8 mouse cellular contexts compared by ENCODE assay signal in genomic region chr2:167331432-167331921, GRCm38 (mm10). TPM values are rescaled to one million over a fixed set of nuclear protein-coding genes. Genes with fewer than 3 reads are reported as not detected.
DNase-seq lines count a peak whose midpoint lies in the region; ATAC-seq and TF ChIP-seq lines count a peak whose summit lies in the region.

No protein-coding gene starts in this region.

- H3K36me3 ChIP-seq in hindbrain, embryonic 12.5 days = no peaks in the 10 kb centered on the region
- no peaks in the 10 kb centered on the region for H3K36me3 ChIP-seq in hindbrain, embryonic 11.5 days (ENCODE audit: control insufficient read depth, insufficient read depth, low read length)
- H3K36me3 ChIP-seq in kidney, postnatal 0 days (ENCODE audit: insufficient read depth, low read length) = no peaks in the 10 kb centered on the region

- TF ChIP-seq CTCF in kidney, postnatal 0 days (IDR thresholded peaks at IDR 0.05; ENCODE audit: low read depth) = no peak

- no peak overlapping the region; the same call in 1 of the 2 replicates for H3K4me2 ChIP-seq in hindbrain, embryonic 12.5 days (replicated peaks)
- H3K4me2 ChIP-seq in hindbrain, embryonic 11.5 days (replicated peaks; ENCODE audit: low read depth, low read length) = no peak overlapping the region
- no peak overlapping the region for H3K4me2 ChIP-seq in kidney, postnatal 0 days (ENCODE audit: low read length)

- H3K4me1 ChIP-seq in hindbrain, embryonic 12.5 days = peaks cover 41% of the 10 kb centered on the region
- H3K4me1 ChIP-seq in hindbrain, embryonic 11.5 days (replicated peaks; ENCODE audit: control insufficient read depth, insufficient read depth, low read length) = no peaks in the 10 kb centered on the region
- H3K4me1 ChIP-seq in kidney, postnatal 0 days (replicated peaks; ENCODE audit: insufficient read depth, low read length) = peaks cover 7% of the 10 kb centered on the region; the same call in 1 of the 2 replicates

- WGBS in hindbrain, embryonic 12.5 days = 26% methylated on average over 5 of the region's 5 CpGs
- WGBS in hindbrain, embryonic 11.5 days = 71% methylated on average over 5 of the region's 5 CpGs
- WGBS in kidney, postnatal 0 days = 21% methylated on average over 5 of the region's 5 CpGs

- no peak overlapping the region for H3K4me3 ChIP-seq in hindbrain, embryonic 12.5 days
- no peak overlapping the region for H3K4me3 ChIP-seq in hindbrain, embryonic 11.5 days (ENCODE audit: low read depth, low read length)
- no peak overlapping the region for H3K4me3 ChIP-seq in kidney, postnatal 0 days (replicated peaks; ENCODE audit: low read depth, low read length)

- H3K9me3 ChIP-seq in hindbrain, embryonic 12.5 days (replicated peaks) = no peaks in the 10 kb centered on the region
- no peaks in the 10 kb centered on the region for H3K9me3 ChIP-seq in hindbrain, embryonic 11.5 days (ENCODE audit: control insufficient read depth, low read length)
- H3K9me3 ChIP-seq in kidney, postnatal 0 days (replicated peaks; ENCODE audit: low read length) = no peaks in the 10 kb centered on the region

- intact Hi-C loops in left cerebral cortex, postnatal 36 days (cut with DNase I) = no loop called here
- intact Hi-C loops in left cerebral cortex, postnatal 14 days (cut with DNase I) = no loop called here

- no peak for DNase-seq in hindbrain, embryonic 11.5 days (ENCODE audit: low spot score)
- DNase-seq in MN1 (ENCODE audit: low spot score) = peak; percentile 93
- peak; percentile 72 to 75 for DNase-seq in cerebellum, postnatal 10 days
- peak; percentile 32 for DNase-seq in kidney, postnatal 0 days (ENCODE audit: low spot score)
- no peak for DNase-seq in left cerebral cortex, postnatal 36 days (ENCODE audit: low spot score in 2 of 2)
- no peak for DNase-seq in embryo, embryonic 9.5 days (ENCODE audit: extremely low spot score)
- no peak for DNase-seq in left cerebral cortex, postnatal 14 days (ENCODE audit: low spot score in 2 of 2)

- no peak for ATAC-seq in hindbrain, embryonic 12.5 days (ENCODE audit: low FRiP score)
- ATAC-seq in hindbrain, embryonic 11.5 days (ENCODE audit: low FRiP score) = no peak
- ATAC-seq in kidney, postnatal 0 days (replicated peaks; ENCODE audit: low FRiP score, low read depth) = no peak; the same call in 1 of the 2 replicates

- peak overlapping the region; percentile 49 for H3K27ac ChIP-seq in hindbrain, embryonic 12.5 days
- H3K27ac ChIP-seq in hindbrain, embryonic 11.5 days (ENCODE audit: low read depth, low read length) = no peak overlapping the region
- peak overlapping the region; percentile 42; the same call in 1 of the 2 replicates for H3K27ac ChIP-seq in kidney, postnatal 0 days

- H3K9ac ChIP-seq in hindbrain, embryonic 12.5 days = no peak overlapping the region
- no peak overlapping the region for H3K9ac ChIP-seq in hindbrain, embryonic 11.5 days (ENCODE audit: low read depth, low read length)
- H3K9ac ChIP-seq in kidney, postnatal 0 days (ENCODE audit: low read depth, low read length) = no peak overlapping the region

- H3K27me3 ChIP-seq in hindbrain, embryonic 12.5 days = no peaks in the 10 kb centered on the region
- H3K27me3 ChIP-seq in hindbrain, embryonic 11.5 days (ENCODE audit: control insufficient read depth, insufficient read depth, low read length) = no peaks in the 10 kb centered on the region
- H3K27me3 ChIP-seq in kidney, postnatal 0 days (ENCODE audit: insufficient read depth, low read length) = no peaks in the 10 kb centered on the region

RNA-seq across cellular contexts. Expression of gene B4galt5, which starts 17.5 kb away (rescaled TPM):
- 19.3 and 20.2 TPM in 2 replicates for polyA plus RNA-seq in hindbrain, embryonic 12.5 days (2016; fragmentation: Nextera tagmentation; extraction: Ambion mirVana)
- 15.3 and 19.2 TPM in 2 replicates for polyA plus RNA-seq in hindbrain, embryonic 11.5 days (2014; fragmentation: Nextera tagmentation; extraction: Ambion mirVana)
- 19.5 and 22.6 TPM in 2 replicates for polyA plus RNA-seq in kidney, postnatal 0 days (2015; fragmentation: Nextera tagmentation; extraction: Ambion mirVana)
- 10 to 100 TPM; 47.9 to 54.0 TPM for total RNA-seq in left cerebral cortex, postnatal 36 days (2021)
- 10 to 100 TPM; 63.0 to 64.9 TPM for total RNA-seq in left cerebral cortex, postnatal 14 days (2021)

Comparison
In these comparisons a context has a peak if more than half of its experiments do, and no peak if none do; other contexts are left out.
1. DNase-seq: peak in MN1 (single experiment), cerebellum, postnatal 10 days (2 of 2) and kidney, postnatal 0 days (single experiment); none in hindbrain, embryonic 11.5 days (single experiment), left cerebral cortex, postnatal 36 days (0 of 2), embryo, embryonic 9.5 days (single experiment) and left cerebral cortex, postnatal 14 days (0 of 2).